Mouse (Mus musculus) liver, embryonic 14.5 days (tissue): Measurements from ENCODE around the gene Sgcg. TPM values are rescaled to one million over a fixed set of nuclear protein-coding genes. Genes with fewer than 3 reads are reported as not detected.

Experiments used
- ATAC-seq: fragments of 200-750 bp; cut with Nextera tagmentation; 2 replicates; pipeline ENCODE4 v1.8.0; 2017; ENCODE audit warnings: moderate number of reproducible peaks, mild to moderate bottlenecking, moderate library complexity; ENCODE audit not compliant: insufficient read depth
- DNase-seq, 3 experiments: peaks; one replicate each; pipeline ENCODE4 v3.0.0-alpha.2; 2012 to 2013; ENCODE audit warnings: low read depth in 3 of 3, low spot score in 3 of 3
- H3K27ac ChIP-seq: fragments of 300-500 bp; sonication (generic); 2 replicates; pipeline ENCODE4 v1.5.1; 2014; ENCODE audit warnings: moderate library complexity, mild to moderate bottlenecking, control low read depth, inconsistent platforms
- H3K27me3 ChIP-seq: fragments of 300-500 bp; sonication (generic); 2 replicates; pipeline ENCODE4 v1.6.1; 2014; ENCODE audit warnings: mild to moderate bottlenecking, low read length, moderate library complexity; ENCODE audit not compliant: control insufficient read depth, insufficient read depth
- H3K36me3 ChIP-seq: fragments of 300-500 bp; sonication (generic); replicated peaks from 2 replicates; pipeline ENCODE4 v1.6.1; 2014; ENCODE audit warnings: low read depth; ENCODE audit not compliant: control insufficient read depth, insufficient read depth
- H3K4me1 ChIP-seq, 2 experiments: fragments of 200-500 bp in 1 of 2; fragments of 300-500 bp in 1 of 2; sonication (generic) in 1 of 2; replicated peaks; 2 replicates each; pipeline ENCODE4 v1.6.1; 2012 to 2014; ENCODE audit warnings: antibody characterized with exemption in 1 of 2, inconsistent platforms in 1 of 2, low read length in 1 of 2; ENCODE audit not compliant: control insufficient read depth in 2 of 2, insufficient read depth in 2 of 2
- H3K4me2 ChIP-seq: fragments of 300-500 bp; sonication (generic); 2 replicates; pipeline ENCODE4 v1.6.1; 2014; ENCODE audit warnings: low read depth, mild to moderate bottlenecking, control low read depth, moderate library complexity
- H3K4me3 ChIP-seq, 2 experiments: fragments of 200-500 bp in 1 of 2; fragments of 300-500 bp in 1 of 2; sonication (generic) in 1 of 2; 2 replicates each; pipeline ENCODE4 v1.5.1; 2012 to 2014; ENCODE audit warnings: low read depth in 2 of 2, low read length in 2 of 2, mild to moderate bottlenecking in 2 of 2, control low read depth in 1 of 2, inconsistent platforms in 1 of 2, moderate library complexity in 1 of 2; ENCODE audit not compliant: insufficient read depth in 1 of 2
- H3K9ac ChIP-seq: fragments of 300-500 bp; sonication (generic); replicated peaks from 2 replicates; pipeline ENCODE4 v1.6.1; 2014; ENCODE audit warnings: mild to moderate bottlenecking, control low read depth, moderate library complexity
- H3K9me3 ChIP-seq: fragments of 300-500 bp; sonication (generic); 2 replicates; pipeline ENCODE4 v1.6.1; 2016; ENCODE audit warnings: low read length, mixed read lengths; ENCODE audit not compliant: control insufficient read depth
- CTCF ChIP-seq: IDR thresholded peaks from 2 replicates; pipeline ENCODE4 v1.5.1; 2016; ENCODE audit warnings: antibody characterized with exemption, low read depth, control low read depth
- EP300 ChIP-seq: IDR thresholded peaks from 2 replicates; pipeline ENCODE4 v1.6.1; 2016; ENCODE audit warnings: antibody characterized with exemption, low read depth
- WGBS: fragments of 180-500 bp; shearing (Covaris S2); extraction: QIAGEN DNeasy Blood & Tissue Kit; methylation state at CpG from one replicate; pipeline ENCODE4 v1.1.7; 2014; ENCODE audit not compliant: insufficient replicate concordance; 5-methylcytosine and 5-hydroxymethylcytosine counted together
- polyA plus RNA-seq, 2 experiments: library from polyadenylated mRNA; depleted of rRNA in 1 of 2; stranded (reverse) in 1 of 2; unstranded in 1 of 2; fragments of >200 nt; fragmentation: Nextera tagmentation in 1 of 2; extraction: Ambion mirVana in 1 of 2; gene quantifications; 2 replicates each; pipeline versions ENCODE4 v1.2.1 to v1.2.3; 2012 to 2014

The Sgcg gene
- polyA plus RNA-seq, 2 experiments = 0.03 to 0.05 TPM

DNA sequence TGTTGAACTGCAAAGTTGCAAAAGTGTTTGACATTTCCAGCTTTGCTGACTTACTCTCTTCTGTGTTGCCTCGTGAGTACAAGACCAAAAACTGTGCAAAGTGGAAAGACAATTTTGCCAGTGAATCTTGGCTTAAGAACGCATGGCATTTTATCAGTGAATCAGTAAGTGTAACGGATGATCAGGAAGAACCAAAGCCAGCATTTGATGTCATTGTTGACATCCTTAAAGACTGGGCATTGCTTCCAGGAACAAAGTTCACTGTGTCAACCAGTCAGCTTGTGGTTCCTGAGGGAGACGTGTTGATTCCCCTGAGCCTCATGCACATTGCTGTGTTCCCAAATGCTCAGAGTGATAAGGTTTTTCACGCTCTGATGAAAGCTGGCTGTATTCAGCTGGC, 48.2 kb downstream of the Sgcg start:
- DNase-seq = no peak
- no peaks in the 10 kb centered on the region for H3K36me3 ChIP-seq

GRCm38 (mm10) chr14:61194416-61194815, 63.9 kb downstream of the Sgcg start:
- DNase-seq (no peak), ATAC-seq (no peak)
- Histone ChIP-seq H3K9me3 (no peaks in the 10 kb centered on the region), H3K4me3 (no peak overlapping the region), H3K4me2 (no peak overlapping the region), H3K27ac (no peak overlapping the region), H3K27me3 (no peaks in the 10 kb centered on the region), H3K9ac (no peak overlapping the region), H3K4me1 (no peaks in the 10 kb centered on the region), H3K36me3 (peaks cover 12% of the 10 kb centered on the region; the same call in 1 of the 2 replicates)
- TF ChIP-seq EP300 (no peak), CTCF (no peak)
- 78% methylated on average over 4 of the region's 4 CpGs for WGBS

More for the DNA sequence above, 48.2 kb downstream of the Sgcg start:
- no peak for TF ChIP-seq CTCF
- TF ChIP-seq EP300 = no peak
- no peak overlapping the region for H3K4me2 ChIP-seq
- WGBS = 81% methylated on average over 5 of the region's 5 CpGs
- ATAC-seq = no peak
- H3K27me3 ChIP-seq = no peaks in the 10 kb centered on the region
- H3K9me3 ChIP-seq = peaks cover 23% of the 10 kb centered on the region
- H3K4me3 ChIP-seq = no peak overlapping the region
- no peak overlapping the region for H3K9ac ChIP-seq
- no peaks in the 10 kb centered on the region for H3K4me1 ChIP-seq
- no peak overlapping the region for H3K27ac ChIP-seq

DNA sequence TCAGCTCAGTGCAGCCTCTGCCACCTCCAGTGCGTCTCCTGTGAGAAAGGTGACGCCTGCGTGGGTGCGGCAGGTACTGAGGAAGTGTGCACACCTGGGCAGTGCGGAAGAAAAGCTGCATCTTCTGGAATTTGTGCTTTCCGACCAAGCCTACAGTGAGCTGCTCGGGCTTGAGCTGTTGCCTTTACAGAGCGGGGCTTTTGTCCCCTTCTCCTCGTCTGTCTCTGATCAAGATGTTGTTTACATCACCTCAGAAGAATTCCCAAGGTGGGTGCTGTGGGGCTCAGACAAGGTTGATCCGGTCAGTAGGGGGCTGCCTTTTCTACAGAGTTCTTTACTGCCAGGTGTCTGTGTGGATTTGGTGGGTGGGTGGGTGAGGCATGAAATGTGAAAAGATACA, 66.0 kb downstream of the Sgcg start:
- Histone ChIP-seq H3K4me3 (no peak overlapping the region), H3K9ac (no peak overlapping the region), H3K27ac (no peak overlapping the region), H3K9me3 (no peaks in the 10 kb centered on the region), H3K27me3 (no peaks in the 10 kb centered on the region), H3K4me1 (no peaks in the 10 kb centered on the region), H3K4me2 (no peak overlapping the region), H3K36me3 (peaks cover 12% of the 10 kb centered on the region; the same call in 1 of the 2 replicates)
- ATAC-seq = no peak
- 85% methylated on average over 10 of the region's 10 CpGs for WGBS
- DNase-seq = no peak
- TF ChIP-seq EP300 (no peak), CTCF (no peak)

- Histone ChIP-seq H3K27ac (no peak overlapping the region), H3K9ac (no peak overlapping the region), H3K4me1 (no peaks in the 10 kb centered on the region), H3K36me3 (peaks cover 12% of the 10 kb centered on the region; the same call in 1 of the 2 replicates), H3K9me3 (no peaks in the 10 kb centered on the region), H3K27me3 (no peaks in the 10 kb centered on the region), H3K4me3 (no peak overlapping the region), H3K4me2 (no peak overlapping the region)
- TF ChIP-seq CTCF (no peak), EP300 (no peak)
- ATAC-seq (no peak), DNase-seq (no peak)
- 83% methylated on average over 7 of the region's 7 CpGs for WGBS
Measured at GRCm38 (mm10) chr14:61191904-61192303, 66.4 kb downstream of the Sgcg start.

- under 1% methylated on average over 35 of the region's 37 CpGs for WGBS
- Histone ChIP-seq H3K4me3 (peak overlapping the region; percentile 55 to 84), H3K4me1 (peaks cover 9% of the 10 kb centered on the region in 2 experiments), H3K4me2 (peak overlapping the region; percentile 86), H3K27me3 (no peaks in the 10 kb centered on the region), H3K36me3 (no peaks in the 10 kb centered on the region), H3K9me3 (no peaks in the 10 kb centered on the region), H3K27ac (peak overlapping the region; percentile 85), H3K9ac (peak overlapping the region; percentile 87)
- ATAC-seq = peak; percentile 62
- peak; percentile 50 to 69 (median 54) for DNase-seq
- TF ChIP-seq CTCF (peak; percentile 69), EP300 (no peak)
Measured at GRCm38 (mm10) chr14:61173229-61173628, 85.1 kb downstream of the Sgcg start.
